Mouse (Mus musculus) MEL (cell line): ENCODE data around the gene Vmp1. TPM values are rescaled to one million over a fixed set of nuclear protein-coding genes. Genes with fewer than 3 reads are reported as not detected.

Source experiments
- DNase-seq: peaks from one replicate; pipeline ENCODE4 v3.0.0; 2011; ENCODE audit warnings: low read depth, low spot score
- H3K27ac ChIP-seq: 2 replicates; pipeline ENCODE4 v1.5.1; 2012; ENCODE audit warnings: low read depth, mild to moderate bottlenecking, control low read depth, low read length, moderate library complexity; ENCODE audit not compliant: control insufficient read depth
- H3K27me3 ChIP-seq, 2 experiments: fragments of 150-350 bp in 1 of 2; sonication (generic) in 1 of 2; 2 replicates each; pipeline ENCODE4 v1.6.1; 2012; ENCODE audit warnings: low read length in 2 of 2, mild to moderate bottlenecking in 2 of 2, improper control_type of control experiment in 1 of 2, moderate library complexity in 1 of 2; ENCODE audit not compliant: insufficient read depth in 2 of 2, control insufficient read depth in 1 of 2
- H3K36me3 ChIP-seq, 2 experiments: 2 replicates each; pipeline ENCODE4 v1.6.1; 2012 to 2014; ENCODE audit warnings: low read length in 2 of 2, improper control_type of control experiment in 1 of 2, inconsistent platforms in 1 of 2, mild to moderate bottlenecking in 1 of 2; ENCODE audit not compliant: insufficient read depth in 2 of 2, control insufficient read depth in 1 of 2
- H3K4me1 ChIP-seq, 2 experiments: fragments of 150-350 bp in 1 of 2; sonication (generic) in 1 of 2; 2 replicates each; pipeline ENCODE4 v1.6.1; 2012; ENCODE audit warnings: low read length in 2 of 2, improper control_type of control experiment in 1 of 2, mild to moderate bottlenecking in 1 of 2; ENCODE audit not compliant: insufficient read depth in 2 of 2, control insufficient read depth in 1 of 2
- H3K4me3 ChIP-seq, 2 experiments: fragments of 150-350 bp in 1 of 2; sonication (generic) in 1 of 2; 2 replicates each; pipeline ENCODE4 v1.5.1; 2012; ENCODE audit warnings: low read depth in 2 of 2, low read length in 2 of 2, mild to moderate bottlenecking in 2 of 2, moderate library complexity in 2 of 2, control low read depth in 1 of 2, improper control_type of control experiment in 1 of 2; ENCODE audit not compliant: control insufficient read depth in 1 of 2, insufficient read depth in 1 of 2
- H3K79me2 ChIP-seq: 2 replicates; pipeline ENCODE4 v1.6.1; 2012; ENCODE audit warnings: mild to moderate bottlenecking, low read length, moderate library complexity; ENCODE audit not compliant: control insufficient read depth, poor library complexity, insufficient read depth
- H3K9ac ChIP-seq: 2 replicates; pipeline ENCODE4 v1.6.1; 2012; ENCODE audit warnings: low read depth, mild to moderate bottlenecking, control low read depth, low read length, moderate library complexity; ENCODE audit not compliant: control insufficient read depth, poor library complexity, severe bottlenecking
- H3K9me3 ChIP-seq: fragments of 150-350 bp; sonication (generic); replicated peaks from 2 replicates; pipeline ENCODE4 v1.6.1; 2012; ENCODE audit warnings: mild to moderate bottlenecking, low read length, improper control_type of control experiment, moderate library complexity; ENCODE audit not compliant: insufficient read depth
- CHD2 ChIP-seq: IDR thresholded peaks from 2 replicates; pipeline ENCODE4 v1.6.1; 2011; ENCODE audit warnings: low read length, improper control_type of control experiment
- E2F4 ChIP-seq: IDR thresholded peaks from 2 replicates; pipeline ENCODE4 v1.6.1; 2011; ENCODE audit warnings: low read depth, low read length, improper control_type of control experiment, borderline replicate concordance
- ELF1 ChIP-seq: IDR thresholded peaks from 2 replicates; pipeline ENCODE4 v1.6.1; 2014; ENCODE audit warnings: low read depth, mild to moderate bottlenecking, inconsistent platforms, low read length, improper control_type of control experiment, moderate library complexity
- EP300 ChIP-seq, 2 experiments: IDR thresholded peaks; 2 replicates each; pipeline ENCODE4 v1.6.1; 2011; ENCODE audit warnings: improper control_type of control experiment in 2 of 2, low read length in 2 of 2, low read depth in 1 of 2, mild to moderate bottlenecking in 1 of 2
- ETS1 ChIP-seq: IDR thresholded peaks from 2 replicates; pipeline ENCODE4 v1.6.1; 2012; ENCODE audit warnings: low read depth, mild to moderate bottlenecking, inconsistent platforms, low read length, improper control_type of control experiment, moderate library complexity
- GABPA ChIP-seq: IDR thresholded peaks from 2 replicates; pipeline ENCODE4 v1.6.1; 2012; ENCODE audit warnings: low read depth, mild to moderate bottlenecking, inconsistent platforms, low read length, improper control_type of control experiment, moderate library complexity
- HCFC1 ChIP-seq: IDR thresholded peaks from 2 replicates; pipeline ENCODE4 v1.6.1; 2012; ENCODE audit warnings: low read depth, mild to moderate bottlenecking, inconsistent platforms, low read length, improper control_type of control experiment, moderate library complexity
- KAT2A ChIP-seq: conservative IDR thresholded peaks from 2 replicates; pipeline ENCODE4 v1.6.1; 2012; ENCODE audit warnings: low read depth, low read length, improper control_type of control experiment, inconsistent platforms
- MAFK ChIP-seq: IDR thresholded peaks from 2 replicates; pipeline ENCODE4 v1.6.1; 2011; ENCODE audit warnings: low read depth, mild to moderate bottlenecking, low read length, improper control_type of control experiment, borderline replicate concordance
- MAX ChIP-seq: IDR thresholded peaks from 2 replicates; pipeline ENCODE4 v1.6.1; 2011; ENCODE audit warnings: low read length, improper control_type of control experiment
- MAZ ChIP-seq: IDR thresholded peaks from 2 replicates; pipeline ENCODE4 v1.6.1; 2012; ENCODE audit warnings: low read depth, mild to moderate bottlenecking, inconsistent platforms, low read length, improper control_type of control experiment
- MXI1 ChIP-seq: IDR thresholded peaks from 2 replicates; pipeline ENCODE4 v1.6.1; 2011; ENCODE audit warnings: mild to moderate bottlenecking, low read depth, low read length, improper control_type of control experiment
- MYB ChIP-seq: IDR thresholded peaks from 2 replicates; pipeline ENCODE4 v1.6.1; 2011; ENCODE audit warnings: mild to moderate bottlenecking, low read depth, low read length, improper control_type of control experiment
- MYC ChIP-seq: IDR thresholded peaks from 2 replicates; pipeline ENCODE4 v1.6.1; 2011; ENCODE audit warnings: low read depth, mild to moderate bottlenecking, low read length, improper control_type of control experiment, moderate library complexity
- NELFE ChIP-seq: IDR thresholded peaks from 2 replicates; pipeline ENCODE4 v1.6.1; 2011; ENCODE audit warnings: low read depth, low read length, improper control_type of control experiment
- NRF1 ChIP-seq: IDR thresholded peaks from 2 replicates; pipeline ENCODE4 v1.6.1; 2014; ENCODE audit warnings: low read depth, mild to moderate bottlenecking, inconsistent platforms, low read length, improper control_type of control experiment, moderate library complexity; ENCODE audit not compliant: poor library complexity, insufficient read depth, severe bottlenecking
- POLR2A ChIP-seq, 2 experiments: IDR thresholded peaks; 2 replicates each; pipeline ENCODE4 v1.6.1; 2011 to 2012; ENCODE audit warnings: low read length in 2 of 2, mild to moderate bottlenecking in 2 of 2, control low read depth in 1 of 2, improper control_type of control experiment in 1 of 2, low read depth in 1 of 2, moderate library complexity in 1 of 2; ENCODE audit not compliant: control insufficient read depth in 1 of 2, insufficient read depth in 1 of 2, poor library complexity in 1 of 2
- POLR2AphosphoS2 ChIP-seq: IDR thresholded peaks from 2 replicates; pipeline ENCODE4 v1.6.1; 2011; ENCODE audit warnings: low read length, improper control_type of control experiment
- SIN3A ChIP-seq: IDR thresholded peaks from 2 replicates; pipeline ENCODE4 v1.6.1; 2012; ENCODE audit warnings: low read length, improper control_type of control experiment, inconsistent platforms
- TBP ChIP-seq: IDR thresholded peaks from 2 replicates; pipeline ENCODE4 v1.8.0; 2011; ENCODE audit warnings: low read depth, low read length, improper control_type of control experiment
- UBTF ChIP-seq: IDR thresholded peaks from 2 replicates; pipeline ENCODE4 v1.6.1; 2012; ENCODE audit warnings: low read depth, mild to moderate bottlenecking, inconsistent platforms, low read length, improper control_type of control experiment, moderate library complexity, borderline replicate concordance; ENCODE audit not compliant: insufficient read depth
- ZC3H11A ChIP-seq: IDR thresholded peaks from 2 replicates; pipeline ENCODE4 v1.6.1; 2012; ENCODE audit warnings: low read depth, mild to moderate bottlenecking, inconsistent platforms, low read length, improper control_type of control experiment
- ZMIZ1 ChIP-seq: IDR thresholded peaks from 2 replicates; pipeline ENCODE4 v1.6.1; 2012; ENCODE audit warnings: low read depth, mild to moderate bottlenecking, inconsistent platforms, low read length, improper control_type of control experiment, moderate library complexity
- polyA plus RNA-seq, 2 experiments: library from polyadenylated mRNA; stranded (reverse) in 1 of 2; unstranded in 1 of 2; fragments of >175 nt in 1 of 2; fragments of >200 nt in 1 of 2; gene quantifications; 2 replicates each; pipeline versions ENCODE4 v1.2.1 to v1.2.4; 2012; ENCODE audit warnings: low replicate concordance in 2 of 2, low read depth in 1 of 2; ENCODE audit not compliant: insufficient read length in 2 of 2, insufficient read depth in 1 of 2, missing spikeins in 1 of 2
- total RNA-seq: library from RNA; depleted of rRNA; stranded (reverse); fragments of 300-350 nt; gene quantifications from 2 replicates; pipeline ENCODE4 v1.2.3, GENCODE M21; 2012; rRNA removed

Gene Vmp1
- total RNA-seq = 61.8 and 64.4 TPM in 2 replicates
- 10 to 100 TPM in 1 of 2 experiments, not detected in 1; 94.9 TPM for polyA plus RNA-seq

GRCm38 (mm10) chr11:86683395-86684125, at the start of gene Vmp1, which contains the start of gene Ptrh2:
Gene Vmp1 (minus strand): TSS chr11:86683836.
Gene Ptrh2 (plus strand): TSS chr11:86683985.
- Histone ChIP-seq H3K27ac (peak within 1 kb of the TSS; percentile 91), H3K36me3 (peaks cover 3 to 50% of the 10 kb centered on the region in 2 experiments), H3K4me3 (peak within 1 kb of the TSS; percentile 67 to 81), H3K9me3 (no peaks in the 10 kb centered on the region), H3K79me2 (peaks cover 70% of the 10 kb centered on the region), H3K27me3 (no peaks in the 10 kb centered on the region), H3K4me1 (peaks cover 11 to 21% of the 10 kb centered on the region in 2 experiments), H3K9ac (peak within 1 kb of the TSS; percentile 84)
- TF ChIP-seq GABPA (no peak), TBP (peak; percentile 89), E2F4 (peak; percentile 98), EP300 (IDR thresholded peaks at IDR 0.05; ENCODE audit: low read depth in 1 of 2, low read length in 2 of 2) (peak in 1 of 2 experiments; percentile 20; a peak in 3 of 4 replicates), NRF1 (peak; percentile 6; the same call in 1 of the 2 replicates), POLR2A (IDR thresholded peaks at IDR 0.05; ENCODE audit: control insufficient read depth in 1 of 2, insufficient read depth in 1 of 2, low read depth in 1 of 2, low read length in 2 of 2, poor library complexity in 1 of 2) (peak; percentile 48 to 99), CHD2 (peak; percentile 97), UBTF (peak; percentile 98), MYC (peak; percentile 99), MAFK (no peak), ETS1 (peak; percentile 79), MAX (peak; percentile 96), ZC3H11A (no peak), POLR2AphosphoS2 (peak; percentile 95), KAT2A (peak; percentile 84), HCFC1 (peak; percentile 92), MXI1 (peak; percentile 94), ZMIZ1 (no peak), MYB (no peak), MAZ (peak; percentile 67; the same call in 1 of the 2 replicates), NELFE (peak; percentile 88), ELF1 (peak; percentile 90), SIN3A (peak; percentile 97)
- DNase-seq = peak; percentile 100
